Mouse (Mus musculus) liver, embryonic 11.5 days (tissue): ENCODE data around the gene Gpr83. TPM values are rescaled to one million over a fixed set of nuclear protein-coding genes. Genes with fewer than 3 reads are reported as not detected.

Experiments
- ATAC-seq: fragments of 200-750 bp; cut with Nextera tagmentation; replicated peaks from 2 replicates; pipeline ENCODE4 v1.8.0; 2017; ENCODE audit warnings: moderate number of reproducible peaks, mild to moderate bottlenecking, moderate TSS enrichment, moderate library complexity; ENCODE audit not compliant: low FRiP score
- DNase-seq: peaks from one replicate; pipeline ENCODE4 v3.0.0-alpha.2; 2017; ENCODE audit warnings: low spot score
- H3K27ac ChIP-seq: fragments of 300-500 bp; sonication (generic); 2 replicates; pipeline ENCODE4 v1.5.1; 2014; ENCODE audit warnings: mild to moderate bottlenecking, low read depth, low read length, control low read depth
- H3K27me3 ChIP-seq: fragments of 300-500 bp; sonication (generic); replicated peaks from 2 replicates; pipeline ENCODE4 v1.6.1; 2014; ENCODE audit warnings: low read length, mixed read lengths; ENCODE audit not compliant: control insufficient read depth, insufficient read depth
- H3K36me3 ChIP-seq: fragments of 300-500 bp; sonication (generic); 2 replicates; pipeline ENCODE4 v1.6.1; 2014; ENCODE audit warnings: mild to moderate bottlenecking, low read length, moderate library complexity, mixed read lengths; ENCODE audit not compliant: control insufficient read depth, insufficient read depth
- H3K4me1 ChIP-seq: fragments of 300-500 bp; sonication (generic); replicated peaks from 2 replicates; pipeline ENCODE4 v1.6.1; 2014; ENCODE audit warnings: low read length, mixed read lengths; ENCODE audit not compliant: control insufficient read depth, insufficient read depth
- H3K4me2 ChIP-seq: fragments of 300-500 bp; sonication (generic); 2 replicates; pipeline ENCODE4 v1.6.1; 2014; ENCODE audit warnings: mild to moderate bottlenecking, control low read depth, moderate library complexity
- H3K4me3 ChIP-seq: fragments of 300-500 bp; sonication (generic); 2 replicates; pipeline ENCODE4 v1.5.1; 2014; ENCODE audit warnings: low read depth, low read length, control low read depth
- H3K9ac ChIP-seq: fragments of 300-500 bp; sonication (generic); 2 replicates; pipeline ENCODE4 v1.6.1; 2014; ENCODE audit warnings: low read depth, low read length, control low read depth
- H3K9me3 ChIP-seq: fragments of 300-500 bp; sonication (generic); 2 replicates; pipeline ENCODE4 v1.6.1; 2016; ENCODE audit warnings: low read length, inconsistent platforms, mixed read lengths; ENCODE audit not compliant: control insufficient read depth
- WGBS: fragments of 180-500 bp; shearing (Covaris S2); extraction: QIAGEN DNeasy Blood & Tissue Kit; methylation state at CpG from one replicate; pipeline ENCODE4 v1.1.7; 2014; 5-methylcytosine and 5-hydroxymethylcytosine counted together
- polyA plus RNA-seq: library from polyadenylated mRNA; unstranded; fragments of >200 nt; fragmentation: Nextera tagmentation; extraction: Ambion mirVana; gene quantifications from 2 replicates; pipeline ENCODE4 v1.2.1, GENCODE M21; 2014

Gene Gpr83
- polyA plus RNA-seq, 1 experiment from 2014 or later = not detected

GRCm38 (mm10) chr9:14893388-14893787 lies 33.4 kb downstream of the Gpr83 start:
- H3K4me1 ChIP-seq = peaks cover 2% of the 10 kb centered on the region; the same call in 1 of the 2 replicates
- no peak overlapping the region for H3K9ac ChIP-seq
- no peak overlapping the region for H3K4me2 ChIP-seq
- H3K27me3 ChIP-seq = no peaks in the 10 kb centered on the region
- no peaks in the 10 kb centered on the region for H3K9me3 ChIP-seq
- no peak for ATAC-seq
- no peak overlapping the region for H3K4me3 ChIP-seq
- WGBS = 42% methylated on average over 9 of the region's 9 CpGs
- no peak for DNase-seq
- H3K27ac ChIP-seq = no peak overlapping the region
- no peaks in the 10 kb centered on the region for H3K36me3 ChIP-seq

- DNase-seq (no peak), ATAC-seq (no peak)
- no peak overlapping the region for H3K27ac ChIP-seq
- no peaks in the 10 kb centered on the region for H3K27me3 ChIP-seq
- no peaks in the 10 kb centered on the region for H3K9me3 ChIP-seq
- no peak overlapping the region for H3K9ac ChIP-seq
- H3K36me3 ChIP-seq = no peaks in the 10 kb centered on the region
- H3K4me2 ChIP-seq = no peak overlapping the region
- H3K4me1 ChIP-seq = peaks cover 2% of the 10 kb centered on the region; the same call in 1 of the 2 replicates
- 74% methylated on average over 3 of the region's 3 CpGs for WGBS
- H3K4me3 ChIP-seq = no peak overlapping the region
These were observed 34.6 kb downstream of the Gpr83 start for GRCm38 (mm10) chr9:14894628-14895027.

- H3K4me3 ChIP-seq = no peak overlapping the region
- H3K27ac ChIP-seq = no peak overlapping the region
- no peaks in the 10 kb centered on the region for H3K9me3 ChIP-seq
- ATAC-seq (no peak), DNase-seq (no peak)
- no peaks in the 10 kb centered on the region for H3K27me3 ChIP-seq
- H3K4me1 ChIP-seq = peaks cover 2% of the 10 kb centered on the region; the same call in 1 of the 2 replicates
- whole genome bisulfite sequencing = 56% methylated on average over 7 of the region's 7 CpGs
- no peaks in the 10 kb centered on the region for H3K36me3 ChIP-seq
- no peak overlapping the region for H3K9ac ChIP-seq
- H3K4me2 ChIP-seq = no peak overlapping the region
These were observed 35.3 kb downstream of the Gpr83 start for GRCm38 (mm10) chr9:14895237-14895835.

GRCm38 (mm10) chr9:14897102-14897501 lies 37.1 kb downstream of the Gpr83 start:
- Histone ChIP-seq H3K9ac (no peak overlapping the region), H3K4me3 (no peak overlapping the region), H3K27ac (no peak overlapping the region), H3K4me2 (no peak overlapping the region), H3K27me3 (no peaks in the 10 kb centered on the region), H3K9me3 (no peaks in the 10 kb centered on the region), H3K4me1 (peaks cover 2% of the 10 kb centered on the region; the same call in 1 of the 2 replicates), H3K36me3 (no peaks in the 10 kb centered on the region)
- WGBS = 80% methylated on average over 3 of the region's 3 CpGs
- DNase-seq (no peak), ATAC-seq (no peak)

GRCm38 (mm10) chr9:14901757-14902156 lies 41.7 kb downstream of the Gpr83 start:
- Histone ChIP-seq H3K27ac (no peak overlapping the region), H3K4me2 (no peak overlapping the region), H3K36me3 (no peaks in the 10 kb centered on the region), H3K9me3 (no peaks in the 10 kb centered on the region), H3K4me1 (peaks cover 6% of the 10 kb centered on the region; the same call in 1 of the 2 replicates), H3K27me3 (no peaks in the 10 kb centered on the region), H3K4me3 (no peak overlapping the region), H3K9ac (no peak overlapping the region)
- no peak for ATAC-seq
- DNase-seq = no peak
- 51% methylated on average over 7 of the region's 7 CpGs for WGBS

GRCm38 (mm10) chr9:14902416-14902815 lies 42.4 kb downstream of the Gpr83 start:
- no peak overlapping the region for H3K4me2 ChIP-seq
- no peak for DNase-seq
- H3K9ac ChIP-seq = no peak overlapping the region
- H3K9me3 ChIP-seq = no peaks in the 10 kb centered on the region
- H3K36me3 ChIP-seq = no peaks in the 10 kb centered on the region
- ATAC-seq = no peak
- no peaks in the 10 kb centered on the region for H3K27me3 ChIP-seq
- H3K27ac ChIP-seq = no peak overlapping the region
- WGBS = 90% methylated on average over 2 of the region's 2 CpGs
- H3K4me1 ChIP-seq = peaks cover 6% of the 10 kb centered on the region; the same call in 1 of the 2 replicates
- no peak overlapping the region for H3K4me3 ChIP-seq

GRCm38 (mm10) chr9:14903006-14903405 lies 43.0 kb downstream of the Gpr83 start:
- ATAC-seq = no peak
- Histone ChIP-seq H3K27ac (no peak overlapping the region), H3K4me1 (peaks cover 6% of the 10 kb centered on the region; the same call in 1 of the 2 replicates), H3K4me3 (no peak overlapping the region), H3K4me2 (no peak overlapping the region), H3K9ac (no peak overlapping the region), H3K27me3 (no peaks in the 10 kb centered on the region), H3K36me3 (no peaks in the 10 kb centered on the region), H3K9me3 (no peaks in the 10 kb centered on the region)
- 62% methylated on average over 3 of the region's 3 CpGs for WGBS
- no peak for DNase-seq

GRCm38 (mm10) chr9:14903581-14904378 lies 43.8 kb downstream of the Gpr83 start, which contains the start of gene Izumo1r:
Gene Izumo1r, minus strand, starts transcription at chr9:14903949.
- no peak within 1 kb of the TSS for H3K4me3 ChIP-seq
- DNase-seq (no peak), ATAC-seq (no peak)
- H3K27me3 ChIP-seq = no peaks in the 10 kb centered on the region
- no peak within 1 kb of the TSS for H3K4me2 ChIP-seq
- H3K4me1 ChIP-seq = peaks cover 6% of the 10 kb centered on the region; the same call in 1 of the 2 replicates
- H3K9me3 ChIP-seq = no peaks in the 10 kb centered on the region
- no peak within 1 kb of the TSS for H3K27ac ChIP-seq
- H3K9ac ChIP-seq = no peak within 1 kb of the TSS
- WGBS = 37% methylated on average over 11 of the region's 11 CpGs
- no peaks in the 10 kb centered on the region for H3K36me3 ChIP-seq
